7 mouse cellular contexts compared by ENCODE assay signal in the genomic region with DNA sequence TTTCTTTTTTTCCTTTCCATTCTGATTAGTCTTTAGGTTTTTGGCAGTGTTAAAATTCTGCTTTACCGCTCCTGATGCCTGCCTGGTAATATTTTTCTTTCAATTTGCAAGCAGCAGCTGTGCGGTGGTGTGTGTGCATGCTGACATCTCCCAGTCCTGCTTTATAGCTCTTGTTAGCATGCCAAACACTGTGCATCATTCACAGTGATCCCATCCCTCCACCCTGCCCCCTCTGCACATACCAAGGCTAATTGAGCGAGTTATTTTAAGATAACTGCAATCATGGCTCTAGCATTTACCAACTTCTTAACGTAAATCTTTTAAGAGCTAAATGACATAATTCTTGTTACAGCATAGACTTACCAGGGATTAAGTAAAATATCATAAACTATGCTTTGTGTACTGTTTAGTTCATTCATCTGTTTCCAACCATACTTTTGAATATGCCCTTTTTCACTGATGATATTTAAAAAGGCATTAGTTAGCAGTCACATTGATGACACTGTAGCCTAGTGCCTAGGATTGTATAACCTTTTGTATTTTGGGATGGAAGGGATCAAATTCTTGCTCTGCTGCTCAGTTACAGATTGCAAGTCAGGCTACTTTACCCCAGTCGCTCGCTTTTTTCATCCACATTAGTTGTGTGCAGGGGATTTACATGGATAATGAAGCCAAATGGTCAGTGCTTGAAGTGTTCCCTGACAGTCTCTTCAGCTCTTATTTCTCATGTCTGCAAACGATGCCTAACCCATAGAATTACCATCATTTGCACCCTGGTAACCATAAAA.
DNase-seq lines count a peak whose midpoint lies in the region; ATAC-seq and TF ChIP-seq lines count a peak whose summit lies in the region.

No protein-coding gene starts in this region.

- 0 out of 2 replicates have a peak, but pooled peaks cover 2% of the 10 kb centered on the region for H3K4me1 ChIP-seq in kidney, embryonic 16.5 days (ENCODE audit: insufficient read depth, low read length)
- 0 out of 2 replicates have a peak, but pooled peaks cover 10% of the 10 kb centered on the region for H3K4me1 ChIP-seq in midbrain, embryonic 12.5 days

- CTCF ChIA-PET in Patski (lab: Charles Lee), result interaction anchor here (1.0 kb wide), 1 partner anchor 9 kb away, joined by 3 read pairs; no protein-coding TSS in a partner anchor

- DNase-seq in Patski (ENCODE audit: low read depth, low spot score), result peak; percentile 9
- DNase-seq in embryo, embryonic 11 days, result peak; percentile 27
- no peak for DNase-seq in thymus, postnatal 4 days
- no peak for DNase-seq in heart, adult 9 months (ENCODE audit: low spot score in 2 of 2)
- no peak for DNase-seq in urinary bladder, postnatal 25 days (ENCODE audit: low spot score)

- no peak for TF ChIP-seq CTCF in Patski (IDR thresholded peaks at IDR 0.05)

- peak; percentile 79 for ATAC-seq in Patski
- peak; percentile 87 for ATAC-seq in kidney, embryonic 16.5 days (ENCODE audit: low FRiP score, low TSS enrichment)
- ATAC-seq in midbrain, embryonic 12.5 days (ENCODE audit: low FRiP score, low read depth), result peak; percentile 89

- no peaks in the 10 kb centered on the region for H3K9me3 ChIP-seq in kidney, embryonic 16.5 days (ENCODE audit: low read length)
- no peaks in the 10 kb centered on the region for H3K9me3 ChIP-seq in midbrain, embryonic 12.5 days

- POLR2A ChIA-PET in Patski (lab: Charles Lee), result no interaction called here

- no peak overlapping the region for H3K9ac ChIP-seq in kidney, embryonic 16.5 days (replicated peaks; ENCODE audit: low read length)
- H3K9ac ChIP-seq in midbrain, embryonic 12.5 days (replicated peaks), result no peak overlapping the region

- 43% methylated on average over 7 of the region's 7 CpGs for WGBS in kidney, embryonic 16.5 days
- WGBS in midbrain, embryonic 12.5 days, result 42% methylated on average over 7 of the region's 7 CpGs

- in situ Hi-C loops in Patski (cut with MboI; ENCODE audit: low pct_unique_long_range_greater_than_20kb), result no loop called here

- H3K4me2 ChIP-seq in kidney, embryonic 16.5 days (replicated peaks; ENCODE audit: low read depth, low read length), result no peak overlapping the region
- H3K4me2 ChIP-seq in midbrain, embryonic 12.5 days (replicated peaks), result no peak overlapping the region

- H3K36me3 ChIP-seq in kidney, embryonic 16.5 days (ENCODE audit: insufficient read depth, low read length), result no peaks in the 10 kb centered on the region
- H3K36me3 ChIP-seq in midbrain, embryonic 12.5 days, result no peaks in the 10 kb centered on the region

- no peaks in the 10 kb centered on the region for H3K27me3 ChIP-seq in Patski
- no peaks in the 10 kb centered on the region for H3K27me3 ChIP-seq in kidney, embryonic 16.5 days (ENCODE audit: insufficient read depth, low read length)
- H3K27me3 ChIP-seq in midbrain, embryonic 12.5 days, result no peaks in the 10 kb centered on the region

- H3K4me3 ChIP-seq in kidney, embryonic 16.5 days (ENCODE audit: low read length), result no peak overlapping the region
- H3K4me3 ChIP-seq in midbrain, embryonic 12.5 days, result no peak overlapping the region

- no peak overlapping the region for H3K27ac ChIP-seq in kidney, embryonic 16.5 days (ENCODE audit: low read length)
- H3K27ac ChIP-seq in midbrain, embryonic 12.5 days (replicated peaks), result no peak overlapping the region

Comparison
In these comparisons a context has a peak if more than half of its experiments do, and no peak if none do; other contexts are left out.
1. DNase-seq: peak in Patski (single experiment) and embryo, embryonic 11 days (single experiment); none in thymus, postnatal 4 days (single experiment), heart, adult 9 months (0 of 2) and urinary bladder, postnatal 25 days (single experiment).
2. Peak in every context shown above with its lines, with median percentiles within 50 percentile points of each other: ATAC-seq.